Mouse (Mus musculus) left cerebral cortex, adult 2 months (tissue): ENCODE results near the gene Ralbp1. TPM values are rescaled to one million over a fixed set of nuclear protein-coding genes. Genes with fewer than 3 reads are reported as not detected.

Source experiments
- DNase-seq, 2 experiments: peaks; one replicate each; pipeline ENCODE4 v3.0.0; 2021 to 2022; ENCODE audit warnings: low spot score in 2 of 2, mixed read lengths in 1 of 2; ENCODE audit errors: extremely low spot score in 1 of 2
- H3K27ac ChIP-seq: fragments of 200-600 bp; 2 replicates; pipeline ENCODE4 v1.8.1; 2022
- H3K4me3 ChIP-seq: fragments of 200-600 bp; 2 replicates; pipeline ENCODE4 v1.8.1; 2022
- CTCF ChIP-seq: fragments of 200-600 bp; IDR thresholded peaks from 2 replicates; pipeline ENCODE4 v1.8.1; 2022; ENCODE audit warnings: antibody characterized with exemption, mild to moderate bottlenecking, moderate library complexity
- intact Hi-C: fragments of 180-260 bp; cut with DNase I; formaldehyde crosslinking; loops from one replicate; pipeline ENCODE4 v1.15.1; 2025
- total RNA-seq, 2 experiments: library from RNA; stranded (reverse); gene quantifications; 2 replicates each; pipeline ENCODE4 v1.2.3; 2021

Ralbp1 gene
- total RNA-seq, 2 experiments from 2014 or later = 69.3 to 69.6 TPM

DNA sequence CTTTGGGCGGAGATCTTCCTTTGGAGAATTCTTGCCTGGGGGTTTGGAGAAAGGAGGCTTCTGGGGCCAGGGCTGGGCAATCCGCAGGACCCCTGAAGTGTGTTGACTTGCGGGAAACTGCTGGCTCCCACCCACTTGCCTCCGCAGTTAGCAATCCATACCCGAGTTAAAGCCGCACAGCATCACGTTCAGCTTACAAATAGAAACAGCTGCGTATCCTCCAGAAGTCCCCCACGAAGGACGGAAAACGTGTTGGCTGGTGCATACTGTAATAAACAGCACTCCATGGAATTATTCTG, 251 bp downstream of the Ralbp1 start:
- Histone ChIP-seq H3K27ac (peak overlapping the region; percentile 98), H3K4me3 (peak overlapping the region; percentile 91)
- no peak for DNase-seq
- intact Hi-C loops = loop anchor here (2.0 to 5.0 kb wide), 2 partner anchors 47 to 65 kb away; partner anchors contain the start of gene Twsg1
- TF ChIP-seq CTCF = no peak

DNA sequence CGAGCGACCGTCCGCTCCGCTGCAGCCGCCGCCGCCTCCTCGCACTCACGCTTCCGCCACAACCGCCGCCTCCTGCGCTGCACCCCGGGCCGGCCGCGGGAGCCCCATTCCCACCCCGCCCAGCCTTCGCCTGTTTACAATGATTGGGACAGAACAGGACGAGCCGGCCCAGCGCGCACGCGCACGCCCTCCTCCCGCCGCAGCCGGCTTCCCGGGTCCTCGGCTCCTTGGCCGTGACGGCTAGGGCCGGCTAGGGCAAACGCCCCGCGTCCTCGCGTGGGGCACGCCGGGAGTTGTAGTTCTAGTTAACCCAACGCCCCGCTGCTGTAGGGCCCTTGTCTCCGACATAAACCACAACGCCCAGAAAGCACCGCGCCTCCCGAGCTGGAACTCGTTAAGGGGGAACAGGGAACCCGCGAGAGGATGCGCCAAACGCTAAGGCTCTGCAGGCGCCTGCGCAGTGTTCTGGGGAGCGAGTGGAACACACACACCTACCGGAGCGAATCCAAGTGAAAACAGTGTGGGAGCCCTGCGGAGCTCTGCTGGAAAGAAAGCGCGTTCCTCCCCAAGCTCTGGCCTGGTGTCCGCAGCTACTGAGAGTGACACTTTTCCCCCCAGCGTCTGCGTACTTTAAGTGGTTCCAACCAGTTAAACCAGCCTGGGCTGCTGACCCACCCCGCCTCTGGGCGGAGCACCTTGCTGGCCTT, 754 bp downstream of the Ralbp1 start:
- intact Hi-C loops = loop anchor here (2.0 to 5.0 kb wide), 2 partner anchors 47 to 66 kb away; partner anchors contain the start of gene Twsg1

DNA sequence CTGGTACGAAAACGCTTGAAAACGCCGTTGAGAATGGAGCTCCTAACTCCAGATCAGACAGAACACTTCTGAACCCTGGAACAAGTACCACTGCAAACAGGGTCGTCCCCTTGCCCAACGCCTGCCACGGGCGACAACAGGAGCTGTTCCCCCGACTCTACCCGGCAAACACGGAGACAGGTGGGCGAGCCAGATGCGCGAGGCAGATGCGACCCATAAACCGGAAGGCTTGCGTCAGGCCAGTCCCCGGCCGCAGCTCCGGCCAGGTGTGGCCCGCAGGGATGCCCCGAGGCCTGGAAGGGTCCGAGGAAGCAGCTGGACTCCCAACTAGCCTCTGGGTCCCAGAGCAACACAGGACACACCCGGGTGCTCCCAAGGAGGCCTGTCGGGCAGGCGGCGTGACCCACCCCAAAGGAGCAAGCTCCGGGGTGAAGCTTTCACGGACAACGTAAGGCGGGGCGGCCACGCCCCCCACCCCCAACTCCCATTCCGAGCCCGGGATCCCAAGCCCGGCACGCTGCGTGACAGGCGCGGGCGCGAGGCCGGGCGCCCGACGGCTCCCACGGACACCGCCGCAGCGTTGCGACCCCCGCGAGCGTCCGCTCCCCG, 1.4 kb downstream of the Ralbp1 start:
- no peak for TF ChIP-seq CTCF
- intact Hi-C loops = loop anchor here (2.0 kb wide), 1 partner anchor 67 kb away; the partner anchor contains the start of gene Twsg1
- H3K27ac ChIP-seq = peak overlapping the region; percentile 88
- H3K4me3 ChIP-seq = peak overlapping the region; percentile 91
- peak; percentile 37 to 55 for DNase-seq

More for the DNA sequence above, 754 bp downstream of the Ralbp1 start:
- TF ChIP-seq CTCF = no peak; the same call in 1 of the 2 replicates
- H3K27ac ChIP-seq = peak overlapping the region; percentile 98
- H3K4me3 ChIP-seq = peak overlapping the region; percentile 91
- peak; percentile 99 to 100 for DNase-seq

DNA sequence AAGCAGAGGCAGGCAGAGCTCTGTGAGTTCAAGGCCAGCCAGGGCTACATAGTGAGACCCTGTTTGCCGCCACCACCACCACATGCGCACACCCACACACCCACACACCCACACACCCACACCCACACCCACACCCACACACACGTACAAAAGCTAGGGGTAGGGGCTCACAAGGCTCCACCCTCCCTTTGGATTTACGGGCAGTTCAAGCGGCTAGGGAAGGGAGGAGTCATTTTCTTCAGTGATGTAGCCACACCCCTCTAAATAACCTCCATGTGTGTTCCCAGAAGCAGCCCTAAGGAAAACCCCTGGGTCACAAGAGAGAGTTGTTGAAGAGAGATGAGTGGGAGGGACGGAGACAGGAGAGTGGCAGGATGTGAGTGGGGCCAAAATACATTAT, 8.6 kb downstream of the Ralbp1 start:
- Histone ChIP-seq H3K27ac (no peak overlapping the region), H3K4me3 (no peak overlapping the region)
- no peak for TF ChIP-seq CTCF
- no peak for DNase-seq
- intact Hi-C loops = no loop called here

DNA sequence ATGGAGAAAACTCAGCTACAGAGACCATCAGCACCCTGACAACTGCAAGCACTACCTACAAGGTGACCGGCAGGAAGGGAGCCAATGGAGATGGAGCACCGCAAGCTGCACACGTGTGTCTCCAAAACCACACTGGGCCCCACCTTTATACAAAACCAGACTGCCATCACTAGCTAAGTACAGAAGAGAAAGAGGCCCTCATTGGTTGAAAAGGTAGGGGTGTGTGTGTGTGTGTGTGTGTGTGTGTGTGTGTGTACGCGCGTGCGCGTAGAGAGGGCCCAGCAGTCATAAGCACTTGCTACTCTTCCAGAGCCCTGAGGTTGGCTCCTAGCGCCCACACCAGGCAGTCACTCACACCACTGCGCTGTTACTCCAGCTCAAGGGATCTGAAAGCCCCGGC, 11.8 kb downstream of the Ralbp1 start:
- Histone ChIP-seq H3K4me3 (no peak overlapping the region), H3K27ac (no peak overlapping the region)
- no peak for TF ChIP-seq CTCF
- intact Hi-C loops = loop anchor here (5.0 kb wide), 1 partner anchor 233 kb away; no protein-coding TSS in a partner anchor
- DNase-seq = no peak

DNA sequence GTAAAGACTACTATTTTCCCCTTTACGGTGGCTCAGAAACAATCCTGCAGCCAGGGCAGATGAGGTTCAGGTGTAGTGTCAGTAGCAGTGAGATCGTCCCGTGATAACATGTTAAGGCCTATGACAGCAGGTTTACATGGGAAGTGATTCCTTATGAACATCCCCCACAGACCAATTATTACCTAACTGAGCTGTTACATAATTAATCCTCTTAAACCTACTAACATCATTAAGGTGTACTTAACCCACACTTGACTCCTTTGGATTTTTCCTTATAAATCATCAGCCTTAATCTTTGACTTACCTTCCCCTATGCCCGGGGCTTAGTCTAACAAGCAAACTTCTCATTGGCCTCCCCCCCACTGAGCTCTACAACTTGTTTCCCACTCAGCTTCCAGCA, 12.4 kb downstream of the Ralbp1 start:
- Histone ChIP-seq H3K27ac (0 out of 2 replicates have a peak overlapping the region, but pooled peaks have one; percentile 8), H3K4me3 (no peak overlapping the region)
- intact Hi-C loops = loop anchor here (5.0 kb wide), 1 partner anchor 234 kb away; no protein-coding TSS in a partner anchor
- TF ChIP-seq CTCF = no peak
- no peak for DNase-seq

DNA sequence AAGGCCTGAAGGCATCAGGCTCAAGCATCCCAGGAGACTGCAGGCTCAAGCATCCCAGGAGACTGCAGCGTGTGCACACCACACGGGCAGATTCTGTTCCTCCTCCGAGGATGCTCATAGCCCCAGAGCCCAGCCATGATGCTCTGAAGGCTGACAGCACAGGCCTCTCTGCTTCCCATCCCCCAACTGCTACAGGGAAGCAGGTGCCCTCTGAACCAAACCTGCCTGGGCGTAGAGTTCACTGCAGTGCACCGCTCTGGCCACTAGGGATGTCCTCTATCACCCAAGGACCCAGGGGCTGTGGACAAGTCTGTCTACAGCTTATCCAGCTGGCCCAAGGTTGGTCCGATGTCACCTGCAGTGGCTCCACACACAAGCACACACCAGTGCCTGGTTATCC, 12.9 kb downstream of the Ralbp1 start:
- TF ChIP-seq CTCF = peak; percentile 53
- H3K27ac ChIP-seq = peak overlapping the region; percentile 8; the same call in 1 of the 2 replicates
- no peak overlapping the region for H3K4me3 ChIP-seq
- no peak for DNase-seq
- intact Hi-C loops = loop anchor here (5.0 kb wide), 1 partner anchor 235 kb away; no protein-coding TSS in a partner anchor

DNA sequence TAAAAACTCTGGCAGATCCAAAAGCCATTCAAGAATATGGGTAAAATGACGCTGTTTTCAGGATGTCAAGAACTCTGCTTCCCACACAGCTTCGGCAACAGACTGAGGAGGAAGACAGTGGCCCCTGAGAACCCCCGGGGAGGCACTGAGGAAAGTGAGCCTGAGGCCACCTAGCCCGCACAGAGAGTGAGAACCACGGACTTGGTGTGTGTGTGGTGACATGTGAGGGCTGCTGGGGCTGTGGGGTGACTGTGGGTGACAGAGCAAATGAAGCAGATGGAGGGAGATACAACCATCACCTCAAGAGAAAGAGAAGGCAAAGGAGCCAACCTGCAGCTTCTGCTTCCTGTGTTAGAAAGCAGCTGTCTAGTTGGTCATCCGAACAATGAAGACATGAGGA, 13.5 kb downstream of the Ralbp1 start:
- intact Hi-C loops = loop anchor here (5.0 kb wide), 1 partner anchor 235 kb away; no protein-coding TSS in a partner anchor
- Histone ChIP-seq H3K27ac (peak overlapping the region; percentile 34), H3K4me3 (no peak overlapping the region)
- no peak for DNase-seq
- no peak for TF ChIP-seq CTCF

DNA sequence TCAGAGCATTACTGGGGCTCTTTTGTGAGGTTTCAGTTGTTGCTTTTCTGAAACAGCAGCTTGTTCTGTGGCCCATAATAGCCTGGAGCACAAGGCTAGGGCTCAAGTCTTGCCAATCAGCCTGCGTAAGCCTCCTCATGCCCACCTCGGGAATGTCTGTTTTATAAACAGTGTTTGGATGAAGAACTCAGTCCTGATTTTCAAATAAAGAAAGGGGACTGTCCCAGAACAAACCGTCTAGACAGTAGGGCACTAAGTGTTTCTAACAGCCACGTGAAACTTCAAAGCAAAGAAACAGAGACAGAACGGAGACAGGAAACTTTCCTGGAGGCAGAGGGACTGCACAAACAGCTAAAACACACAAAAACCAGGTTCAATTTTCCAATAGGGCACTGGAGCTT, 14.0 kb downstream of the Ralbp1 start:
- DNase-seq = no peak
- no peak overlapping the region for H3K4me3 ChIP-seq
- no peak for TF ChIP-seq CTCF
- peak overlapping the region; percentile 34 for H3K27ac ChIP-seq
- intact Hi-C loops = loop anchor here (5.0 kb wide), 1 partner anchor 236 kb away; no protein-coding TSS in a partner anchor

DNA sequence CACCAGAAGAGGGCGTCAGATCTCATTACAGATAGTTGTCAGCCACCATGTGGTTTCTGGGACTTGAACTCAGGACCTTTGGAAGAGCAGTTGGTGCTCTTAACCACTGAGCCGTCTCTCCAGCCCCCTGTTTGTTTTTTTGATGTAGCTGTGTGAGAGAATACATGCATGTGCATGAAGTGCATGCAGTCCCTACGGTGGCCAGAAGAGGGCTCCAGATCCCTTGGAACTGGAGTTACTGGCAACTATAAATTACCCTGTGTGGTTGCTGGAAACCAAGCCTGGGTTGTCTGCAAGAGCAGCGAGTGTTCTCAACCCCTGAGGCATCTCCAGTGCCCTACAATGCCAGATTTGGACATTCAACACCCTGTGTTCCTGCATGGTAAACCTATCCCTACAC, 15.5 kb downstream of the Ralbp1 start:
- intact Hi-C loops = loop anchor here (5.0 kb wide), 1 partner anchor 237 kb away; no protein-coding TSS in a partner anchor
- TF ChIP-seq CTCF = peak; percentile 69
- DNase-seq = peak in 1 of 2 experiments; percentile 51
- Histone ChIP-seq H3K27ac (no peak overlapping the region), H3K4me3 (no peak overlapping the region)

DNA sequence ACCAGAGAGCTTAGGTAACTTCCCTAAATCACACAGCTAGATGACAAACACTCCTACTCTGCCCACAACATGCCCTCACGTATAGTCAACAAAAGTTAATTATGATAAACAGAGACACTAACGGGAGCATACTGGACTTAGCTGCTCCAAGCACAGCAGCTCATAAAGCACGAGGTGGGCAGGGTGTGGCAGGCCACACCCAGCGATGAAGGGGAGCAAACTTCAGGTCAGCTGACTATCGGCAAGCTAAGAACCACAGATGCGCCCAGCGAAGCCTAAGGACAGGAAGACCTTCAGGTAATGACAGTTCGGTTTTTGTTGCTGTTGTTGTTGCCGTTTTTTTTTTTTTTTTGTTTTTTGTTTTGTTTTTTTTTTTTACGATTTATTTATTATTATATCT, 15.9 kb downstream of the Ralbp1 start:
- no peak overlapping the region for H3K27ac ChIP-seq
- no peak for DNase-seq
- intact Hi-C loops = loop anchor here (5.0 to 10.0 kb wide), 3 partner anchors 238 to 615 kb away; no protein-coding TSS in a partner anchor
- TF ChIP-seq CTCF = no peak
- no peak overlapping the region for H3K4me3 ChIP-seq

DNA sequence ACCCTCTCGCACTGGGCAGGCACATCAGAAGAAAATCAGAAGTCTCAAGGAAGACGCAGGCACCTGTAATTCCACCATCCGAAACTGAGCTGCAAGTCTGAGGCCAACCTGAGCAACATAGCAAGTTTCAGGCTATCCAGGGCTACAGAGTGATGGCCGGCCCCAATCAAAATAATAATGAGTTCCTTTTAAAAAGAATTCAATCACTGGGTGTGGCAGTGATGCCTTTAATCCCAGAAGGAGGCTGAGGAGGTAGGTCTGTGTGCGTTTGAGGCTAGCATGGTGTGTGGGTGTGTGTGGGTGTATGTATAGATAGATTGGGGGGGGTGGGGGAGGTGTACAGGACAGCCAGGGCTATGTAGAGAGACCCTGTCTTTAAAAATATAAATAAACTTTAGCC, 17.6 kb downstream of the Ralbp1 start:
- no peak for DNase-seq
- intact Hi-C loops = loop anchor here (10.0 kb wide), 2 partner anchors 357 to 617 kb away; no protein-coding TSS in a partner anchor
- Histone ChIP-seq H3K27ac (no peak overlapping the region), H3K4me3 (no peak overlapping the region)
- no peak for TF ChIP-seq CTCF
